Mouse (Mus musculus) MEL (cell line): ENCODE results near the gene Ncor1. TPM values are rescaled to one million over a fixed set of nuclear protein-coding genes. Genes with fewer than 3 reads are reported as not detected.
"Not testable (repeated sequence)": the region's sequence is repeated elsewhere in the genome, so short reads cannot be mapped to it uniquely, and the experiment has no call there.

Source experiments
- DNase-seq: peaks from one replicate; pipeline ENCODE4 v3.0.0; 2011; ENCODE audit warnings: low read depth, low spot score
- H3K27ac ChIP-seq: 2 replicates; pipeline ENCODE4 v1.5.1; 2012; ENCODE audit warnings: low read depth, mild to moderate bottlenecking, control low read depth, low read length, moderate library complexity; ENCODE audit not compliant: control insufficient read depth
- H3K27me3 ChIP-seq, 2 experiments: fragments of 150-350 bp in 1 of 2; sonication (generic) in 1 of 2; 2 replicates each; pipeline ENCODE4 v1.6.1; 2012; ENCODE audit warnings: low read length in 2 of 2, mild to moderate bottlenecking in 2 of 2, improper control_type of control experiment in 1 of 2, moderate library complexity in 1 of 2; ENCODE audit not compliant: insufficient read depth in 2 of 2, control insufficient read depth in 1 of 2
- H3K36me3 ChIP-seq, 2 experiments: 2 replicates each; pipeline ENCODE4 v1.6.1; 2012 to 2014; ENCODE audit warnings: low read length in 2 of 2, improper control_type of control experiment in 1 of 2, inconsistent platforms in 1 of 2, mild to moderate bottlenecking in 1 of 2; ENCODE audit not compliant: insufficient read depth in 2 of 2, control insufficient read depth in 1 of 2
- H3K4me1 ChIP-seq, 2 experiments: fragments of 150-350 bp in 1 of 2; sonication (generic) in 1 of 2; 2 replicates each; pipeline ENCODE4 v1.6.1; 2012; ENCODE audit warnings: low read length in 2 of 2, improper control_type of control experiment in 1 of 2, mild to moderate bottlenecking in 1 of 2; ENCODE audit not compliant: insufficient read depth in 2 of 2, control insufficient read depth in 1 of 2
- H3K4me3 ChIP-seq, 2 experiments: fragments of 150-350 bp in 1 of 2; sonication (generic) in 1 of 2; 2 replicates each; pipeline ENCODE4 v1.5.1; 2012; ENCODE audit warnings: low read depth in 2 of 2, low read length in 2 of 2, mild to moderate bottlenecking in 2 of 2, moderate library complexity in 2 of 2, control low read depth in 1 of 2, improper control_type of control experiment in 1 of 2; ENCODE audit not compliant: control insufficient read depth in 1 of 2, insufficient read depth in 1 of 2
- H3K79me2 ChIP-seq: 2 replicates; pipeline ENCODE4 v1.6.1; 2012; ENCODE audit warnings: mild to moderate bottlenecking, low read length, moderate library complexity; ENCODE audit not compliant: control insufficient read depth, poor library complexity, insufficient read depth
- H3K9ac ChIP-seq: 2 replicates; pipeline ENCODE4 v1.6.1; 2012; ENCODE audit warnings: low read depth, mild to moderate bottlenecking, control low read depth, low read length, moderate library complexity; ENCODE audit not compliant: control insufficient read depth, poor library complexity, severe bottlenecking
- H3K9me3 ChIP-seq: fragments of 150-350 bp; sonication (generic); replicated peaks from 2 replicates; pipeline ENCODE4 v1.6.1; 2012; ENCODE audit warnings: mild to moderate bottlenecking, low read length, improper control_type of control experiment, moderate library complexity; ENCODE audit not compliant: insufficient read depth
- MAX ChIP-seq: IDR thresholded peaks from 2 replicates; pipeline ENCODE4 v1.6.1; 2011; ENCODE audit warnings: low read length, improper control_type of control experiment
- MXI1 ChIP-seq: IDR thresholded peaks from 2 replicates; pipeline ENCODE4 v1.6.1; 2011; ENCODE audit warnings: mild to moderate bottlenecking, low read depth, low read length, improper control_type of control experiment
- NRF1 ChIP-seq: IDR thresholded peaks from 2 replicates; pipeline ENCODE4 v1.6.1; 2014; ENCODE audit warnings: low read depth, mild to moderate bottlenecking, inconsistent platforms, low read length, improper control_type of control experiment, moderate library complexity; ENCODE audit not compliant: poor library complexity, insufficient read depth, severe bottlenecking
- POLR2AphosphoS5 ChIP-seq: IDR thresholded peaks from 2 replicates; pipeline ENCODE4 v1.6.1; 2012; ENCODE audit warnings: low read depth, borderline replicate concordance, mild to moderate bottlenecking, inconsistent platforms, low read length, moderate library complexity, mixed read lengths
- SMC3 ChIP-seq: IDR thresholded peaks from 2 replicates; pipeline ENCODE4 v1.6.1; 2011; ENCODE audit warnings: low read depth, low read length, improper control_type of control experiment
- TCF12 ChIP-seq: IDR thresholded peaks from 2 replicates; pipeline ENCODE4 v1.6.1; 2014; ENCODE audit warnings: low read depth, mild to moderate bottlenecking, inconsistent platforms, low read length, improper control_type of control experiment, moderate library complexity
- ZNF384 ChIP-seq: IDR thresholded peaks from 2 replicates; pipeline ENCODE4 v1.6.1; 2012; ENCODE audit warnings: low read depth, mild to moderate bottlenecking, inconsistent platforms, low read length, improper control_type of control experiment
- polyA plus RNA-seq, 2 experiments: library from polyadenylated mRNA; stranded (reverse) in 1 of 2; unstranded in 1 of 2; fragments of >175 nt in 1 of 2; fragments of >200 nt in 1 of 2; gene quantifications; 2 replicates each; pipeline versions ENCODE4 v1.2.1 to v1.2.4; 2012; ENCODE audit warnings: low replicate concordance in 2 of 2, low read depth in 1 of 2; ENCODE audit not compliant: insufficient read length in 2 of 2, insufficient read depth in 1 of 2, missing spikeins in 1 of 2
- total RNA-seq: library from RNA; depleted of rRNA; stranded (reverse); fragments of 300-350 nt; gene quantifications from 2 replicates; pipeline ENCODE4 v1.2.3, GENCODE M21; 2012

The Ncor1 gene
- total and polyA plus RNA-seq, 3 experiments = 71.8 to 250 (median 188) TPM

GRCm38 (mm10) chr11:62285020-62285419, 173.3 kb downstream of the Ncor1 start:
- TF ChIP-seq MXI1 (no peak), NRF1 (no peak), TCF12 (no peak), POLR2AphosphoS5 (no peak), MAX (no peak)
- peaks cover 3 to 4% of the 10 kb centered on the region in 2 experiments; a peak in 3 of 4 replicates for H3K4me1 ChIP-seq
- H3K9me3 ChIP-seq = no peaks in the 10 kb centered on the region

GRCm38 (mm10) chr11:62284020-62284419, 174.3 kb downstream of the Ncor1 start:
- H3K36me3 ChIP-seq = peaks cover 0 to 11% of the 10 kb centered on the region in 2 experiments
- H3K9me3 ChIP-seq, H3K4me3 ChIP-seq, H3K4me1 ChIP-seq, H3K27ac ChIP-seq, H3K27me3 ChIP-seq, H3K79me2 ChIP-seq, H3K9ac ChIP-seq: not testable (repeated sequence)
- peak; percentile 78 for TF ChIP-seq ZNF384
- DNase-seq = peak; percentile 30

More at GRCm38 (mm10) chr11:62285020-62285419, 173.3 kb downstream of the Ncor1 start:
- Histone ChIP-seq H3K9ac (no peak overlapping the region), H3K36me3 (peaks cover 0 to 10% of the 10 kb centered on the region in 2 experiments), H3K27ac (no peak overlapping the region), H3K4me3 (no peak overlapping the region), H3K79me2 (peaks cover 8% of the 10 kb centered on the region), H3K27me3 (no peaks in the 10 kb centered on the region)
- no peak for DNase-seq

GRCm38 (mm10) chr11:62281601-62281997, 176.7 kb downstream of the Ncor1 start:
- H3K27me3 ChIP-seq = no peaks in the 10 kb centered on the region
- peak overlapping the region; percentile 97 for H3K9ac ChIP-seq
- H3K79me2 ChIP-seq = peaks cover 8% of the 10 kb centered on the region
- DNase-seq = peak; percentile 72
- H3K4me1 ChIP-seq = peaks cover 3 to 8% of the 10 kb centered on the region in 2 experiments; a peak in 3 of 4 replicates
- peak overlapping the region; percentile 56 for H3K27ac ChIP-seq
- no peak for TF ChIP-seq MAX
- TF ChIP-seq SMC3 = 0 out of 2 replicates have a peak, but pooled peaks have one; percentile 6
- TF ChIP-seq, all 39 proteins: peak for 1
- Histone ChIP-seq H3K9me3 (no peaks in the 10 kb centered on the region), H3K4me3 (peak overlapping the region; percentile 84 to 92), H3K36me3 (peaks cover 0 to 14% of the 10 kb centered on the region in 2 experiments; a peak in 3 of 4 replicates)
